Mouse (Mus musculus): ENCODE results near the gene Tcte1. TPM values are rescaled to one million over a fixed set of nuclear protein-coding genes. Genes with fewer than 3 reads are reported as not detected.

Gene Tcte1
- polyA plus RNA-seq, 1 experiment from 2014 or later: 0.12 TPM

DNA sequence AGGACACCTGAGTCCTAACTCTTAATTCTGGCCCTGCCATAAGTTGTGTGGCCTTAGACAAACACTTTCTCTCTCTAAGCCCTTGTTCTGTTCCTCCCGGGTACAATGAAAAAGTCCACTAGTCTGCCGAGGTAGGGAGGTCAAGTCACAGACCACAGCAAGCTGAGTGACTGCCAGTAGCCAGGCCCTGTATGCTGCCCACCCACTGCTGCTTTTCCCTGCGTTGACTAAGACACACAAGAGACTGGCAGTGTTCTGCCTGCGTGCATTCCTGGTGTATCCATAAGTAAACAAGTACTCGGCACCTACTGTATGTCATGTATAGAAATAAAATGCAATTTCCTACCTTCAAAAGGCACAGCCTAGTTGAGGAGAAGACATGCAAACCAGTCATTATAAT, 27.0 kb downstream of the Tcte1 start:
- Histone ChIP-seq H3K9me3 (no peaks in the 10 kb centered on the region), H3K36me3 (no peaks in the 10 kb centered on the region), H3K27me3 (replicated peaks) (peaks cover 34% of the 10 kb centered on the region), H3K27ac (no peak overlapping the region), H3K9ac (no peak overlapping the region), H3K4me3 (replicated peaks) (0 out of 2 replicates have a peak overlapping the region, but pooled peaks have one; percentile 66), H3K4me2 (peak overlapping the region; percentile 94), H3K4me1 (peaks cover 21% of the 10 kb centered on the region)
- no peak for ATAC-seq (ENCODE audit: insufficient read depth, low FRiP score, low read depth)
- WGBS: 21% methylated on average over 5 of the region's 5 CpGs

GRCm38 (mm10) chr17:45551249-45551796, 28.1 kb downstream of the Tcte1 start:
- H3K27ac ChIP-seq: no peak overlapping the region
- H3K9ac ChIP-seq: no peak overlapping the region
- H3K4me1 ChIP-seq: peaks cover 23% of the 10 kb centered on the region
- H3K36me3 ChIP-seq: no peaks in the 10 kb centered on the region
- peaks cover 24% of the 10 kb centered on the region for H3K27me3 ChIP-seq (replicated peaks)
- no peaks in the 10 kb centered on the region for H3K9me3 ChIP-seq
- WGBS: 62% methylated on average over 7 of the region's 7 CpGs
- ATAC-seq (ENCODE audit: insufficient read depth, low FRiP score, low read depth): no peak
- no peak overlapping the region for H3K4me3 ChIP-seq (replicated peaks)
- no peak overlapping the region for H3K4me2 ChIP-seq

DNA sequence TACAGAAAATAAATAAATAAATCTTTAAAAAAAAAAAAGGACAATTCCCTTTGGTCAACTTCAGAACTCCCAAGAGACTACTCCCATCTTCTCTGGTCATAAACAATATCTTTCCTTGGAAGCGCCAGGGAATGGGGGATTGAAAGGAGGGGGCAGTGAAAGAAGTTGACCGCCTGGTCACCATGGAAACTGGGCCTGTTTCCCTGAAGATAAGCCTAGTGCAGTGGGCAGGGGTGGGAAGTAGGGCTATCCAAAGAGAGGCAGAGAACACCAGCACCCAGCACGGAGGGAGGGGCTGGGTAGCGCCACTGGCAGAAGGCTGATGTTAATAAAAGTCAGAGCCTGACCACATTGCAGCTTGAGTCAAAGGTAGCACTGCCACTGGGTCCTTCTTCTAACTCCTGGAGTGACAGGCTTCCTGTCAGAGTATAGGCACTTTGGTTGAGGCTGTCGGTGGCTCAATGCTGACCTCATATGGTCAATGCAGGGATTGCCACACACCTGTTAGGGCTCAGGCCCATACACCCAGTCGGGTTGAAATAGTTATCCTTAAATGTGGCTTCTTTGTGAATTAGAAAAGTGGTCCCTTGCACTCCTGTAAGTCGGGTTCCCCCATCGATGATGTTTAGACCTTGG, 28.7 kb downstream of the Tcte1 start:
- 4% methylated on average over 8 of the region's 8 CpGs for WGBS
- H3K9ac ChIP-seq: no peak overlapping the region
- ATAC-seq (ENCODE audit: insufficient read depth, low FRiP score, low read depth): no peak
- H3K27ac ChIP-seq: no peak overlapping the region
- no peak overlapping the region for H3K4me2 ChIP-seq
- peaks cover 26% of the 10 kb centered on the region for H3K4me1 ChIP-seq
- H3K9me3 ChIP-seq: no peaks in the 10 kb centered on the region
- H3K4me3 ChIP-seq (replicated peaks): no peak overlapping the region
- H3K36me3 ChIP-seq: no peaks in the 10 kb centered on the region
- peaks cover 22% of the 10 kb centered on the region for H3K27me3 ChIP-seq (replicated peaks)

GRCm38 (mm10) chr17:45553065-45553464, 29.8 kb downstream of the Tcte1 start:
- 83% methylated on average over 3 of the region's 3 CpGs for WGBS
- H3K4me3 ChIP-seq (replicated peaks): no peak overlapping the region
- H3K27me3 ChIP-seq (replicated peaks): peaks cover 15% of the 10 kb centered on the region

GRCm38 (mm10) chr17:45554420-45554819, 31.2 kb downstream of the Tcte1 start:
- 0 out of 2 replicates have a peak overlapping the region, but pooled peaks have one; percentile 1 for H3K9ac ChIP-seq
- peaks cover 7% of the 10 kb centered on the region for H3K27me3 ChIP-seq (replicated peaks)
- no peak overlapping the region for H3K4me3 ChIP-seq (replicated peaks)
- peaks cover 20% of the 10 kb centered on the region for H3K4me1 ChIP-seq
- H3K9me3 ChIP-seq: no peaks in the 10 kb centered on the region
- H3K27ac ChIP-seq: no peak overlapping the region
- no peaks in the 10 kb centered on the region for H3K36me3 ChIP-seq
- H3K4me2 ChIP-seq: no peak overlapping the region
- 60% methylated on average over 1 of the region's 1 CpGs for WGBS
- ATAC-seq (ENCODE audit: insufficient read depth, low FRiP score, low read depth): no peak

More at GRCm38 (mm10) chr17:45553065-45553464, 29.8 kb downstream of the Tcte1 start:
- H3K9ac ChIP-seq: no peak overlapping the region
- H3K36me3 ChIP-seq: no peaks in the 10 kb centered on the region
- no peaks in the 10 kb centered on the region for H3K9me3 ChIP-seq
- ATAC-seq (ENCODE audit: insufficient read depth, low FRiP score, low read depth): no peak
- H3K27ac ChIP-seq: no peak overlapping the region
- H3K4me2 ChIP-seq: no peak overlapping the region
- H3K4me1 ChIP-seq: peaks cover 26% of the 10 kb centered on the region

DNA sequence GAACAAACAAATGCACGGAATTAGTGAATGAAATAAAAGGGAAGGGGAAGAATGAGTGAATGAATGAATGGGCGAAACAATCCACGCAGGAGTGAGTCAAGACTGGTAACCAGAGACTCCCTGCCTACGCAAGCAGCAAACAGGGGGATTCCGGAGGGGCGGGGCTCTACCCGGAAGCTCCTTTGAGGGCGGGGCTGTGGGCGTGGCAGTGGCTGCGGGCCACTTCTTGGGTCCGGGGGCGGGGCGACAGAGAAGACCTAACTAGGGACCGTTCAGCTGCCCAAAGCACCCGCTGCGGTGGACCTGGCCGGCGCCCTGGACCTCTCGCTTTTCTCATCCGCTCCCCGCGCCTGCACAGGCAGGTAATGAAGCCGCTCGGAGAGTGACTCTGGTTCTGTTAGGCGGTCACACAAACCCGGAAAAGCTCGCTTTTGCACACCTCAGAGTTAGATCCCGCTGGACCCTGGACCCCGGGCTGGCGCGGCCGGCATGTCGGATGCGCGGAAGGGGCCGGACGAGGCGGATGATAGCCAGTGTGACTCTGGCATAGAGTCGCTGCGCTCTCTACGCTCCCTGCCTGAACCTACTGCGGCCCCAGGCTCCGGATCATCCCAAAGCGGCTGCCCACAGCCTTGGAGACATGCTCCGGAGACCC, 32.3 kb downstream of the Tcte1 start, which contains the start of gene Nfkbie:
Gene Nfkbie, plus strand, starts transcription at position 252 of the 655 bp plus-strand sequence.
- no peak within 1 kb of the TSS for H3K27ac ChIP-seq
- H3K27me3 ChIP-seq (replicated peaks): peaks cover 10% of the 10 kb centered on the region
- H3K4me3 ChIP-seq (replicated peaks): peak within 1 kb of the TSS; percentile 57
- H3K36me3 ChIP-seq: no peaks in the 10 kb centered on the region
- peak; percentile 81 for ATAC-seq (ENCODE audit: insufficient read depth, low FRiP score, low read depth)
- under 1% methylated on average over 45 of the region's 45 CpGs for WGBS
- peaks cover 10% of the 10 kb centered on the region for H3K4me1 ChIP-seq
- H3K4me2 ChIP-seq: peak within 1 kb of the TSS; percentile 95
- no peaks in the 10 kb centered on the region for H3K9me3 ChIP-seq
- H3K9ac ChIP-seq: peak within 1 kb of the TSS; percentile 10; the same call in 1 of the 2 replicates

GRCm38 (mm10) chr17:45556107-45556489, 32.9 kb downstream of the Tcte1 start:
- no peaks in the 10 kb centered on the region for H3K36me3 ChIP-seq
- H3K9me3 ChIP-seq: no peaks in the 10 kb centered on the region
- H3K27me3 ChIP-seq (replicated peaks): peaks cover 10% of the 10 kb centered on the region
- no peak for ATAC-seq (ENCODE audit: insufficient read depth, low FRiP score, low read depth)
- peak overlapping the region; percentile 57 for H3K4me3 ChIP-seq (replicated peaks)
- H3K27ac ChIP-seq: no peak overlapping the region
- peak overlapping the region; percentile 10; the same call in 1 of the 2 replicates for H3K9ac ChIP-seq
- 1% methylated on average over 14 of the region's 14 CpGs for WGBS
- peak overlapping the region; percentile 95 for H3K4me2 ChIP-seq
- peaks cover 10% of the 10 kb centered on the region; the same call in 1 of the 2 replicates for H3K4me1 ChIP-seq

DNA sequence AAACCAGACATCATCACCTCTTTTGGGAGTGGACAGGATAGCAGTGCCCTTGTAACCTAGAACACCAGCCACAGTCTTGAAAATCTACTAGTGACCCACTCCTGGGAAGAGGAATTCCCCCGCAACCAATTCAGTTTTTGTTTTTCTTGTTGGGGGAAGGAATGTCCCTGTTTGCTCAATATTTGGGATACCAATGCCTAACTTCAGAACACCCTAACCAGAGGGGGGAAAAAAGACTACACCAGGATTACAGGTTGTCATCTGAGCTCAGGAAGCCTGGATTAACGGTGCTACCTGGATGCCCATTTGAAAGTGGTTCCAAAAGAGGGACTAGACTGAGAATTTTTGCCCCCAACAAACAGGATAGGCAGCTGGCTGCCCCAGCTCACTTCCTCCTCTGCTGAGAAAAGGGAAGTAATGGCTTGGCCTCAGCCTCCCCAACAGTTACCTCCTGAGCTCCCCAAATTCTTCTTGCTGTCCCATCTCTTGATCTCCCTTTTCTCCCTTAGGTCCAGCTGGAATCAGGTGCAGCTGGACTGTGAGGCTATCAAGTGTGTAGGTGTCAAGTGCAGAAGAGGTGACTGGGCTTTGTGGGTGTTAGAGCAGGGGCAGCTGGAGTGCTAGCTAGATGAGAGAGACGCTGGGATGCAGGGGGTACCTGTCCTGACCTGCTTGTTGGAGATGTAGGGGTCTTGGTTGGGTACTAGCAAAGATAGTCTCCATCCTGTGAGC, 33.4 kb downstream of the Tcte1 start:
- Histone ChIP-seq H3K4me2 (peak overlapping the region; percentile 95), H3K4me1 (peaks cover 10% of the 10 kb centered on the region; the same call in 1 of the 2 replicates), H3K36me3 (no peaks in the 10 kb centered on the region), H3K4me3 (replicated peaks) (peak overlapping the region; percentile 57), H3K9me3 (no peaks in the 10 kb centered on the region), H3K27me3 (replicated peaks) (peaks cover 10% of the 10 kb centered on the region), H3K27ac (no peak overlapping the region), H3K9ac (no peak overlapping the region)
- no peak for ATAC-seq (ENCODE audit: insufficient read depth, low FRiP score, low read depth)
- 74% methylated on average over 3 of the region's 3 CpGs for WGBS

- no peak overlapping the region for H3K9ac ChIP-seq
- H3K27me3 ChIP-seq (replicated peaks): peaks cover 10% of the 10 kb centered on the region
- no peak overlapping the region for H3K4me3 ChIP-seq (replicated peaks)
- H3K9me3 ChIP-seq: no peaks in the 10 kb centered on the region
- WGBS: 66% methylated on average over 6 of the region's 7 CpGs
- peaks cover 10% of the 10 kb centered on the region; the same call in 1 of the 2 replicates for H3K4me1 ChIP-seq
- H3K36me3 ChIP-seq: no peaks in the 10 kb centered on the region
- no peak for ATAC-seq (ENCODE audit: insufficient read depth, low FRiP score, low read depth)
- H3K4me2 ChIP-seq: peak overlapping the region; percentile 95; the same call in 1 of the 2 replicates
- H3K27ac ChIP-seq: no peak overlapping the region
These were observed 34.1 kb downstream of the Tcte1 start for GRCm38 (mm10) chr17:45557246-45557824.

GRCm38 (mm10) chr17:45557998-45558862, 35.0 kb downstream of the Tcte1 start:
- Histone ChIP-seq H3K27me3 (replicated peaks) (peaks cover 10% of the 10 kb centered on the region), H3K4me1 (peaks cover 10% of the 10 kb centered on the region; the same call in 1 of the 2 replicates), H3K36me3 (no peaks in the 10 kb centered on the region), H3K27ac (no peak overlapping the region), H3K9ac (no peak overlapping the region), H3K9me3 (no peaks in the 10 kb centered on the region), H3K4me3 (replicated peaks) (no peak overlapping the region), H3K4me2 (no peak overlapping the region)
- no peak for ATAC-seq (ENCODE audit: insufficient read depth, low FRiP score, low read depth)
- WGBS: 71% methylated on average over 16 of the region's 16 CpGs
